Mouse (Mus musculus) bone marrow macrophage, adult 2 months (primary cell): ENCODE measurements around the gene Notch4.

Source experiments
- CTCF ChIP-seq: IDR thresholded peaks from 2 replicates; pipeline ENCODE4 v1.5.1; 2012; ENCODE audit warnings: low read depth, mild to moderate bottlenecking, low read length, moderate library complexity
- POLR2A ChIP-seq: IDR thresholded peaks from 2 replicates; pipeline ENCODE4 v1.6.1; 2012; ENCODE audit warnings: mild to moderate bottlenecking, low read depth, low read length, borderline replicate concordance

DNA sequence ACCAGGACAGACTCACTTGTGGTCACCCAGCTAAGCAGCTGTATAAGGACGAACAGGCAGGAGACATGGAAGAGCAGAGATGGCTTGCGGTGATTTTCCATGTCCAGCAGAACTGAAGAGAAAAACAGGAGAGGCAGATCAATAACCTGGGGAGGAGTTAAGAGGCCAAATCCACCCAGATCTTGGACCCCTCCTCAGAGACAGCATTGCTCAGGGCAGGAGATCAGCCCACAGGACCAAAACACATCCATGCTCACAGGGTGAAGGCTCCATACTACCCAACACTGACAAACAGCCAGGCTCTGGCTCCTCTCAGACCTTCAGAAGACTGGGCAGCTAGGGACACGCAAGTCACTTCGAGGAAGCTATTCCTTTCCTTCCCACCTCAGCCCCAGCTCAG lies 46.8 kb upstream of the Notch4 start, which contains the start of gene Btnl6:
- TF ChIP-seq CTCF = no peak
- no peak for TF ChIP-seq POLR2A
